Mouse (Mus musculus): Measurements from ENCODE around the gene Pbld2. TPM values are rescaled to one million over a fixed set of nuclear protein-coding genes. Genes with fewer than 3 reads are reported as not detected.

The Pbld2 gene
- polyA plus RNA-seq, 2 experiments: 1.8 to 2.3 TPM

DNA sequence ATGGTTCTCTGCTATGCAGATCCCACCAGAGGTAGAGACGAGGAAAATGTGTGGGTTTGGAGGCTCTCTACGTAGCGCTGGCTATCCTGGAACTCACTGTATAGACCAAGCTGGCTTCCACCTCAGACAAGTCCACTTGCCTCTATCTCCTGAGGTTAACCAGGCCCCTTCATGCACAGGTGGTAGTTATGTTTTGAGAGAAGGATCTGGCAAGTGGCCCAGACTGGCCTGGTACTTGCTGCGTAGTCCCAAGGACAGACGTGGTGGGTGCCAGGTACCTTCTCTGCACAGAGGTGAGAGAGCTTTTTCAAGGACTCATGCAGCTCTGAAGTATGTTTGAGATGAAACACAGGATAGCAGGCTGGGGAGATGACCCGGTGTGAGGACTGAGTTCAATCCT, 39.6 kb upstream of the Pbld2 start:
- Histone ChIP-seq H3K9me3 (ENCODE audit: control insufficient read depth, low read length) (no peaks in the 10 kb centered on the region), H3K27me3 (ENCODE audit: control insufficient read depth, insufficient read depth, low read length) (no peaks in the 10 kb centered on the region), H3K4me3 (ENCODE audit: insufficient read depth in 1 of 2, low read depth in 2 of 2, low read length in 2 of 2) (no peak overlapping the region)

DNA sequence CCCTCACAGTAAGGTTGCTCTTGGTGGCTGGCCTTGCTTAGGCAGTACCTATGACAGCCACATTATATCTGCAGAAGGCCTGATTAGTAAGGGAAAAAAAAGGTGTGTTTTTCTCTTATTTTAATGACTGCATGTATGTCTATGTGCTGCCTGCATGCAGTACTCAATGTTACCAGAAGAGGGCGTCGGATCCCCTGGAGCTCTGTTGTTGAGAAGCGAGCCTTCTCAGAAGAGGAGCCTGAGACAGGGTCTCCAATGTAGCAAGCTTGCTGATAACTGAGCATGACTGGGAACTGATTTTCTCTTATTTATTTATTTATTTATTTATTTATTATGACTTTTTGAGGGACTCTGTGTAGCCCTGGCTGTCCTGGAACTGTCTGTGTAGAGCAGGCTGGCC, 36.8 kb upstream of the Pbld2 start:
- peak; percentile 83 for TF ChIP-seq CTCF (IDR thresholded peaks at IDR 0.05; ENCODE audit: low read depth)
- TF ChIP-seq EP300 (IDR thresholded peaks at IDR 0.05; ENCODE audit: low read depth): no peak
- DNase-seq (ENCODE audit: low read depth in 3 of 3, low spot score in 3 of 3) (peak in 1 of 3 experiments; percentile 39), ATAC-seq (ENCODE audit: insufficient read depth) (no peak)
- Histone ChIP-seq H3K9me3 (ENCODE audit: control insufficient read depth, low read length) (no peaks in the 10 kb centered on the region), H3K27ac (no peak overlapping the region), H3K4me3 (ENCODE audit: insufficient read depth in 1 of 2, low read depth in 2 of 2, low read length in 2 of 2) (no peak overlapping the region), H3K36me3 (replicated peaks; ENCODE audit: control insufficient read depth, insufficient read depth, low read depth) (no peaks in the 10 kb centered on the region), H3K9ac (replicated peaks) (no peak overlapping the region), H3K4me1 (replicated peaks; ENCODE audit: control insufficient read depth in 2 of 2, insufficient read depth in 2 of 2, low read length in 1 of 2) (no peaks in the 10 kb centered on the region), H3K4me2 (ENCODE audit: low read depth) (no peak overlapping the region), H3K27me3 (ENCODE audit: control insufficient read depth, insufficient read depth, low read length) (no peaks in the 10 kb centered on the region)
- WGBS (ENCODE audit: insufficient replicate concordance): 15% methylated on average over 3 of the region's 3 CpGs

More for the DNA sequence above, 39.6 kb upstream of the Pbld2 start:
- no peak overlapping the region for H3K9ac ChIP-seq (replicated peaks)
- 82% methylated on average over 6 of the region's 6 CpGs for WGBS (ENCODE audit: insufficient replicate concordance)
- H3K27ac ChIP-seq: no peak overlapping the region
- DNase-seq (ENCODE audit: low read depth in 3 of 3, low spot score in 3 of 3) (no peak), ATAC-seq (ENCODE audit: insufficient read depth) (no peak)
- H3K4me2 ChIP-seq (ENCODE audit: low read depth): no peak overlapping the region
- no peaks in the 10 kb centered on the region for H3K36me3 ChIP-seq (replicated peaks; ENCODE audit: control insufficient read depth, insufficient read depth, low read depth)
- TF ChIP-seq CTCF (IDR thresholded peaks at IDR 0.05; ENCODE audit: low read depth) (no peak), EP300 (IDR thresholded peaks at IDR 0.05; ENCODE audit: low read depth) (no peak)
- peaks cover 0 to 8% of the 10 kb centered on the region in 2 experiments; a peak in 3 of 4 replicates for H3K4me1 ChIP-seq (replicated peaks; ENCODE audit: control insufficient read depth in 2 of 2, insufficient read depth in 2 of 2, low read length in 1 of 2)

DNA sequence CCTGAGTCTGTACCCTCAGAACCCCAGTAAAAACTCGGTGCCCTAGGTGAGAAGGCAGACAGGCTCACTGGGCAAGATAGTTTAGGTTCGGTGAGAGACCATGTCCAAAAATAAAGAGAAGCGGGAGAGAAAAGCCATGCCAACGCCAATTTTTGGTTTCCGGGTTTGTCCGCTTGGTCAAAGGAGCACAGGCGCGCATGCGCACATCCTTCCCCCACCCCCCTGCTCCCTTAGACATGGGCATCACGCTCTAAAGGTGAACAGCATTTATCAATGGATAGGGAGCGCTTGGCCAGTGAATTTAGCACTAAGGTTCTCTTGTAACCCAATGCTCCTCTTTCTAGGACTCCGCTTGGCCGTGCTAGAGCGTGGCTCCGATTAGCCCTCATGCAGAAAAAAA, 33.5 kb upstream of the Pbld2 start:
- Histone ChIP-seq H3K9me3 (ENCODE audit: control insufficient read depth, low read length) (no peaks in the 10 kb centered on the region), H3K27ac (no peak overlapping the region), H3K27me3 (ENCODE audit: control insufficient read depth, insufficient read depth, low read length) (no peaks in the 10 kb centered on the region), H3K9ac (replicated peaks) (no peak overlapping the region), H3K4me1 (replicated peaks; ENCODE audit: control insufficient read depth in 2 of 2, insufficient read depth in 2 of 2, low read length in 1 of 2) (no peaks in the 10 kb centered on the region), H3K36me3 (replicated peaks; ENCODE audit: control insufficient read depth, insufficient read depth, low read depth) (no peaks in the 10 kb centered on the region), H3K4me3 (ENCODE audit: insufficient read depth in 1 of 2, low read depth in 2 of 2, low read length in 2 of 2) (no peak overlapping the region), H3K4me2 (ENCODE audit: low read depth) (no peak overlapping the region)
- DNase-seq (ENCODE audit: low read depth in 3 of 3, low spot score in 3 of 3) (no peak), ATAC-seq (ENCODE audit: insufficient read depth) (no peak)
- TF ChIP-seq CTCF (IDR thresholded peaks at IDR 0.05; ENCODE audit: low read depth) (no peak), EP300 (IDR thresholded peaks at IDR 0.05; ENCODE audit: low read depth) (no peak)
- WGBS (ENCODE audit: insufficient replicate concordance): 86% methylated on average over 15 of the region's 15 CpGs

GRCm38 (mm10) chr10:62993991-62994390, 30.1 kb upstream of the Pbld2 start:
- ATAC-seq (ENCODE audit: insufficient read depth): no peak
- no peak overlapping the region for H3K4me2 ChIP-seq (ENCODE audit: low read depth)
- 71% methylated on average over 7 of the region's 9 CpGs for WGBS (ENCODE audit: insufficient replicate concordance)
- TF ChIP-seq EP300 (IDR thresholded peaks at IDR 0.05; ENCODE audit: low read depth) (no peak), CTCF (IDR thresholded peaks at IDR 0.05; ENCODE audit: low read depth) (no peak)
- H3K36me3 ChIP-seq (replicated peaks; ENCODE audit: control insufficient read depth, insufficient read depth, low read depth): no peaks in the 10 kb centered on the region
- no peak overlapping the region for H3K27ac ChIP-seq
- H3K27me3 ChIP-seq (ENCODE audit: control insufficient read depth, insufficient read depth, low read length): no peaks in the 10 kb centered on the region
- H3K9ac ChIP-seq (replicated peaks): no peak overlapping the region
- no peaks in the 10 kb centered on the region for H3K4me1 ChIP-seq (replicated peaks; ENCODE audit: control insufficient read depth in 2 of 2, insufficient read depth in 2 of 2, low read length in 1 of 2)
- H3K4me3 ChIP-seq (ENCODE audit: insufficient read depth in 1 of 2, low read depth in 2 of 2, low read length in 2 of 2): no peak overlapping the region
- DNase-seq (ENCODE audit: low read depth in 3 of 3, low spot score in 3 of 3): no peak
- no peaks in the 10 kb centered on the region for H3K9me3 ChIP-seq (ENCODE audit: control insufficient read depth, low read length)

- DNase-seq (ENCODE audit: low read depth in 3 of 3, low spot score in 3 of 3) (peak in 1 of 3 experiments; percentile 35), ATAC-seq (ENCODE audit: insufficient read depth) (peak; percentile 85)
- Histone ChIP-seq H3K9ac (replicated peaks) (no peak overlapping the region), H3K4me2 (ENCODE audit: low read depth) (no peak overlapping the region), H3K27ac (no peak overlapping the region), H3K4me1 (replicated peaks; ENCODE audit: control insufficient read depth in 2 of 2, insufficient read depth in 2 of 2, low read length in 1 of 2) (peaks cover 0 to 8% of the 10 kb centered on the region in 2 experiments; a peak in 1 of 4 replicates), H3K27me3 (ENCODE audit: control insufficient read depth, insufficient read depth, low read length) (no peaks in the 10 kb centered on the region), H3K4me3 (ENCODE audit: insufficient read depth in 1 of 2, low read depth in 2 of 2, low read length in 2 of 2) (no peak overlapping the region), H3K36me3 (replicated peaks; ENCODE audit: control insufficient read depth, insufficient read depth, low read depth) (no peaks in the 10 kb centered on the region; the same call in 1 of the 2 replicates), H3K9me3 (ENCODE audit: control insufficient read depth, low read length) (no peaks in the 10 kb centered on the region)
- no peak for TF ChIP-seq CTCF (IDR thresholded peaks at IDR 0.05; ENCODE audit: low read depth)
- peak; percentile 39; the same call in 1 of the 2 replicates for TF ChIP-seq EP300 (IDR thresholded peaks at IDR 0.05; ENCODE audit: low read depth)
- 33% methylated on average over 9 of the region's 9 CpGs for WGBS (ENCODE audit: insufficient replicate concordance)
Measured at GRCm38 (mm10) chr10:63000584-63000983, 23.5 kb upstream of the Pbld2 start.
